Mouse (Mus musculus): Measurements from ENCODE around the gene Rcbtb2. TPM values are rescaled to one million over a fixed set of nuclear protein-coding genes. Genes with fewer than 3 reads are reported as not detected.

The Rcbtb2 gene
- polyA plus RNA-seq, 1 experiment from 2014 or later = 145 TPM

GRCm38 (mm10) chr14:73119966-73120365, 2.9 kb upstream of the Rcbtb2 start:
- no peak overlapping the region for H3K27ac ChIP-seq (ENCODE audit: low read depth, low read length)
- DNase-seq (ENCODE audit: low spot score) = no peak
- no peak overlapping the region for H3K4me3 ChIP-seq (ENCODE audit: low read depth, low read length)
- H3K4me2 ChIP-seq (replicated peaks; ENCODE audit: low read depth, low read length) = no peak overlapping the region
- no peaks in the 10 kb centered on the region for H3K36me3 ChIP-seq (ENCODE audit: control insufficient read depth, insufficient read depth, low read length)
- H3K9me3 ChIP-seq (ENCODE audit: control insufficient read depth, low read length) = no peaks in the 10 kb centered on the region
- WGBS = 61% methylated on average over 2 of the region's 2 CpGs
- no peak overlapping the region for H3K9ac ChIP-seq (ENCODE audit: low read depth, low read length)
- H3K27me3 ChIP-seq (ENCODE audit: control insufficient read depth, insufficient read depth, low read length) = no peaks in the 10 kb centered on the region
- no peaks in the 10 kb centered on the region for H3K4me1 ChIP-seq (replicated peaks; ENCODE audit: control insufficient read depth, insufficient read depth, low read length)
- no peak for ATAC-seq (ENCODE audit: low FRiP score)

GRCm38 (mm10) chr14:73122211-73122922, 470 bp upstream of the Rcbtb2 start:
- Histone ChIP-seq H3K27ac (ENCODE audit: low read depth, low read length) (no peak overlapping the region), H3K36me3 (ENCODE audit: control insufficient read depth, insufficient read depth, low read length) (no peaks in the 10 kb centered on the region), H3K4me3 (ENCODE audit: low read depth, low read length) (no peak overlapping the region), H3K9me3 (ENCODE audit: control insufficient read depth, low read length) (no peaks in the 10 kb centered on the region), H3K9ac (ENCODE audit: low read depth, low read length) (no peak overlapping the region), H3K27me3 (ENCODE audit: control insufficient read depth, insufficient read depth, low read length) (no peaks in the 10 kb centered on the region), H3K4me2 (replicated peaks; ENCODE audit: low read depth, low read length) (no peak overlapping the region), H3K4me1 (replicated peaks; ENCODE audit: control insufficient read depth, insufficient read depth, low read length) (no peaks in the 10 kb centered on the region)
- ATAC-seq (ENCODE audit: low FRiP score) (no peak), DNase-seq (ENCODE audit: low spot score) (no peak)
- 71% methylated on average over 4 of the region's 4 CpGs for WGBS

- no peak overlapping the region for H3K4me2 ChIP-seq (replicated peaks; ENCODE audit: low read depth, low read length)
- ATAC-seq (ENCODE audit: low FRiP score) (no peak), DNase-seq (ENCODE audit: low spot score) (no peak)
- H3K4me1 ChIP-seq (replicated peaks; ENCODE audit: control insufficient read depth, insufficient read depth, low read length) = no peaks in the 10 kb centered on the region
- no peak overlapping the region for H3K9ac ChIP-seq (ENCODE audit: low read depth, low read length)
- WGBS = 94% methylated on average over 9 of the region's 9 CpGs
- H3K9me3 ChIP-seq (ENCODE audit: control insufficient read depth, low read length) = no peaks in the 10 kb centered on the region
- no peak overlapping the region for H3K27ac ChIP-seq (ENCODE audit: low read depth, low read length)
- no peaks in the 10 kb centered on the region for H3K36me3 ChIP-seq (ENCODE audit: control insufficient read depth, insufficient read depth, low read length)
- no peak overlapping the region for H3K4me3 ChIP-seq (ENCODE audit: low read depth, low read length)
- H3K27me3 ChIP-seq (ENCODE audit: control insufficient read depth, insufficient read depth, low read length) = no peaks in the 10 kb centered on the region
These were observed 544 bp downstream of the Rcbtb2 start for GRCm38 (mm10) chr14:73123381-73123780.

- no peak for DNase-seq (ENCODE audit: low spot score)
- Histone ChIP-seq H3K4me3 (ENCODE audit: low read depth, low read length) (no peak overlapping the region), H3K4me2 (replicated peaks; ENCODE audit: low read depth, low read length) (no peak overlapping the region), H3K9me3 (ENCODE audit: control insufficient read depth, low read length) (no peaks in the 10 kb centered on the region), H3K4me1 (replicated peaks; ENCODE audit: control insufficient read depth, insufficient read depth, low read length) (no peaks in the 10 kb centered on the region), H3K9ac (ENCODE audit: low read depth, low read length) (no peak overlapping the region), H3K27me3 (ENCODE audit: control insufficient read depth, insufficient read depth, low read length) (no peaks in the 10 kb centered on the region), H3K36me3 (ENCODE audit: control insufficient read depth, insufficient read depth, low read length) (no peaks in the 10 kb centered on the region), H3K27ac (ENCODE audit: low read depth, low read length) (no peak overlapping the region)
- no peak for ATAC-seq (ENCODE audit: low FRiP score)
- 78% methylated on average over 9 of the region's 9 CpGs for WGBS
These were observed 949 bp downstream of the Rcbtb2 start for GRCm38 (mm10) chr14:73123786-73124185.

- DNase-seq (ENCODE audit: low spot score) (no peak), ATAC-seq (ENCODE audit: low FRiP score) (no peak)
- 62% methylated on average over 5 of the region's 5 CpGs for WGBS
- Histone ChIP-seq H3K27me3 (ENCODE audit: control insufficient read depth, insufficient read depth, low read length) (no peaks in the 10 kb centered on the region), H3K27ac (ENCODE audit: low read depth, low read length) (no peak overlapping the region), H3K36me3 (ENCODE audit: control insufficient read depth, insufficient read depth, low read length) (no peaks in the 10 kb centered on the region), H3K9ac (ENCODE audit: low read depth, low read length) (no peak overlapping the region), H3K4me3 (ENCODE audit: low read depth, low read length) (no peak overlapping the region), H3K4me2 (replicated peaks; ENCODE audit: low read depth, low read length) (no peak overlapping the region), H3K4me1 (replicated peaks; ENCODE audit: control insufficient read depth, insufficient read depth, low read length) (no peaks in the 10 kb centered on the region), H3K9me3 (ENCODE audit: control insufficient read depth, low read length) (no peaks in the 10 kb centered on the region)
These were observed 7.7 kb downstream of the Rcbtb2 start for GRCm38 (mm10) chr14:73130519-73130918.

- H3K27me3 ChIP-seq (ENCODE audit: control insufficient read depth, insufficient read depth, low read length) = no peaks in the 10 kb centered on the region
- H3K9ac ChIP-seq (ENCODE audit: low read depth, low read length) = no peak overlapping the region
- H3K4me2 ChIP-seq (replicated peaks; ENCODE audit: low read depth, low read length) = no peak overlapping the region
- H3K27ac ChIP-seq (ENCODE audit: low read depth, low read length) = no peak overlapping the region
- 91% methylated on average over 16 of the region's 16 CpGs for WGBS
- no peak overlapping the region for H3K4me3 ChIP-seq (ENCODE audit: low read depth, low read length)
- no peaks in the 10 kb centered on the region for H3K36me3 ChIP-seq (ENCODE audit: control insufficient read depth, insufficient read depth, low read length)
- no peaks in the 10 kb centered on the region for H3K9me3 ChIP-seq (ENCODE audit: control insufficient read depth, low read length)
- no peaks in the 10 kb centered on the region for H3K4me1 ChIP-seq (replicated peaks; ENCODE audit: control insufficient read depth, insufficient read depth, low read length)
- DNase-seq (ENCODE audit: low spot score) (no peak), ATAC-seq (ENCODE audit: low FRiP score) (no peak)
These were observed 9.1 kb downstream of the Rcbtb2 start for GRCm38 (mm10) chr14:73131856-73132410.

- no peak for DNase-seq (ENCODE audit: low spot score)
- Histone ChIP-seq H3K4me1 (replicated peaks; ENCODE audit: control insufficient read depth, insufficient read depth, low read length) (no peaks in the 10 kb centered on the region), H3K9ac (ENCODE audit: low read depth, low read length) (no peak overlapping the region), H3K4me3 (ENCODE audit: low read depth, low read length) (no peak overlapping the region), H3K4me2 (replicated peaks; ENCODE audit: low read depth, low read length) (no peak overlapping the region), H3K9me3 (ENCODE audit: control insufficient read depth, low read length) (no peaks in the 10 kb centered on the region), H3K27me3 (ENCODE audit: control insufficient read depth, insufficient read depth, low read length) (no peaks in the 10 kb centered on the region), H3K27ac (ENCODE audit: low read depth, low read length) (no peak overlapping the region), H3K36me3 (ENCODE audit: control insufficient read depth, insufficient read depth, low read length) (no peaks in the 10 kb centered on the region)
- WGBS = 68% methylated on average over 4 of the region's 4 CpGs
- no peak for ATAC-seq (ENCODE audit: low FRiP score)
These were observed 9.9 kb downstream of the Rcbtb2 start for GRCm38 (mm10) chr14:73132731-73133130.

GRCm38 (mm10) chr14:73137234-73137633, 14.4 kb downstream of the Rcbtb2 start:
- Histone ChIP-seq H3K27ac (ENCODE audit: low read depth, low read length) (no peak overlapping the region), H3K36me3 (ENCODE audit: control insufficient read depth, insufficient read depth, low read length) (no peaks in the 10 kb centered on the region), H3K4me1 (replicated peaks; ENCODE audit: control insufficient read depth, insufficient read depth, low read length) (no peaks in the 10 kb centered on the region), H3K4me3 (ENCODE audit: low read depth, low read length) (no peak overlapping the region), H3K9ac (ENCODE audit: low read depth, low read length) (no peak overlapping the region), H3K27me3 (ENCODE audit: control insufficient read depth, insufficient read depth, low read length) (no peaks in the 10 kb centered on the region), H3K4me2 (replicated peaks; ENCODE audit: low read depth, low read length) (no peak overlapping the region), H3K9me3 (ENCODE audit: control insufficient read depth, low read length) (no peaks in the 10 kb centered on the region)
- ATAC-seq (ENCODE audit: low FRiP score) (no peak), DNase-seq (ENCODE audit: low spot score) (no peak)
- 76% methylated on average over 5 of the region's 5 CpGs for WGBS

- no peak for DNase-seq (ENCODE audit: low spot score)
These were observed 15.6 kb downstream of the Rcbtb2 start for GRCm38 (mm10) chr14:73138483-73138882.

More at GRCm38 (mm10) chr14:73138483-73138882, 15.6 kb downstream of the Rcbtb2 start:
- Histone ChIP-seq H3K36me3 (ENCODE audit: control insufficient read depth, insufficient read depth, low read length) (no peaks in the 10 kb centered on the region), H3K27me3 (ENCODE audit: control insufficient read depth, insufficient read depth, low read length) (no peaks in the 10 kb centered on the region), H3K27ac (ENCODE audit: low read depth, low read length) (no peak overlapping the region), H3K9ac (ENCODE audit: low read depth, low read length) (no peak overlapping the region), H3K9me3 (ENCODE audit: control insufficient read depth, low read length) (no peaks in the 10 kb centered on the region), H3K4me2 (replicated peaks; ENCODE audit: low read depth, low read length) (no peak overlapping the region), H3K4me1 (replicated peaks; ENCODE audit: control insufficient read depth, insufficient read depth, low read length) (no peaks in the 10 kb centered on the region), H3K4me3 (ENCODE audit: low read depth, low read length) (no peak overlapping the region)
- 89% methylated on average over 7 of the region's 7 CpGs for WGBS
- ATAC-seq (ENCODE audit: low FRiP score) = no peak
